Mouse (Mus musculus): Measurements from ENCODE around the gene Gm11554.

- TF ChIP-seq CTCF (conservative IDR thresholded peaks at IDR 0.05; ENCODE audit: low read length): no peak
- no peak for TF ChIP-seq POU5F1 (IDR thresholded peaks at IDR 0.05; ENCODE audit: borderline replicate concordance, low read length)
Observed at GRCm38 (mm10) chr11:99837966-99838365, 33.7 kb upstream of the Gm11554 start, which contains the start of gene 2300003K06Rik.

Data from E14TG2a.4 (cell line).